Mouse (Mus musculus): ENCODE results near the gene Ehd2. TPM values are rescaled to one million over a fixed set of nuclear protein-coding genes. Genes with fewer than 3 reads are reported as not detected.

The Ehd2 gene
- polyA plus RNA-seq, 1 experiment from 2014 or later = 36.8 TPM

DNA sequence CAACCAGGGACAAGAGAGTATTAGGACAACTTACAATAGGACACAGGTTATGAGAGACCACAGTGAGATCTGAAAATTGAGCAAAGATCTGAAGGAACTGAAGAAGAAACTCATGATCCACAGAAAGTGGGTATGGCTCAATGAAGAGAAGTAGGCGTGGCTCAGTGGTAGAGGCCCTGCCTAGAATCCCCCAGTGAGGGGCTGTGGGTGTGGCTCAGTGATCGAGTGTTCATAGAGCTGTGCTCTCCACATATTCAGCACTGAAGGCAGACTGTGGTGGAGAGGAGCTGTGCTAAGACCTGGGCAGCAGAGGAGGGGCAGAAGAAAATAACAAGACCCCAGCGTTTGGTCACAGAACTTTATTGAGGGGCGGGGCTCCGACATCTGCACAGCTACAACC lies 29.9 kb downstream of the Ehd2 start:
- H3K36me3 ChIP-seq (ENCODE audit: insufficient read depth, low read length) = peaks cover 73% of the 10 kb centered on the region
- H3K9me3 ChIP-seq (ENCODE audit: low read length) = no peaks in the 10 kb centered on the region
- WGBS = 79% methylated on average over 5 of the region's 5 CpGs
- H3K4me2 ChIP-seq (replicated peaks; ENCODE audit: low read depth, low read length) = no peak overlapping the region
- no peak for ATAC-seq (ENCODE audit: low FRiP score, low TSS enrichment)
- H3K27ac ChIP-seq (ENCODE audit: low read length) = no peak overlapping the region
- no peak overlapping the region for H3K4me3 ChIP-seq (ENCODE audit: low read length)
- H3K27me3 ChIP-seq (ENCODE audit: insufficient read depth, low read length) = no peaks in the 10 kb centered on the region
- 0 out of 2 replicates have a peak, but pooled peaks cover 3% of the 10 kb centered on the region for H3K4me1 ChIP-seq (ENCODE audit: insufficient read depth, low read length)
- H3K9ac ChIP-seq (replicated peaks; ENCODE audit: low read length) = no peak overlapping the region

DNA sequence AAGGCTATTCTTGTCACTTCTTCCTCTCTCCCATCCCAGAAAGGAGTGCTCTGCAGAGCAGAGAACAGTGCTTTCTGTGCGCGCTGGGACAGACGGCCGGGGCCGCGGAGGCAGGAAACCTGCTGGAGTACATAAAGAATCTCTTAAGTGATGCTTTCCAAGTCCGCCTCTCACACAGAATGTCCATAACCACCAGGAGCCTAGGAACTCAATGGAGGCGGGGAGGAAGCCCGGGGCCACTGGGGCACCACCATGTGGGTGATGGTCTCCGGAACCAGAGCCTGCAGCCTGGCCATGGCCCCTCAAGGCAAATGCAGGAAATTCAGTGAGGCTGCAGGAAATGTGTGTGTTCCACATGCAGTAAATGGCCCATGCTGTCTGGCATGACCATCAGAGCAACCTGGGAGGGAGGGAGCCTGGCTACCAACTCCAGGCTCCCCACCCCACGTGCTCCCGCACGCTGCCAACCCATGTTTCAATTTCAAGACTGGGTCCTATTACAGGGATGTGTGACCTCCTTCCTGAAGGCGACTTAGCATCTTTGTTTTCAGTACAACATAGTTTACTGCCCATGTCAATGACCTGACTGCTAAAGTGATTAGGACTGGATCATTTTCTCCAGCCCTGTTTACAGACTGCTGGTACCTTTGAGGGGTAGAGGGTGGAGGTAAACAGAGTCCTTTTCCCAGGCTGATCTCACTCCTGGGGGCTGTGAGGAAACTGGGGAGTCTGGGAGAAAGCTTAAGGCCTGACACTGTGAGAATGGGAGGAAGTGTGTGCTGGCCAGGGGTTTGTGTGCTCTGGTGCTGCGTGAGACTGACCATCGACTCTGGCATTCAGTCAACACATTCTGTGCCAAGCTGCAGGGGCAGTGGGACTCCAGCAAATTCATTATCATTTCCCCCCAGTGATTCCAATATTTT lies 33.7 kb downstream of the Ehd2 start:
- Histone ChIP-seq H3K27me3 (ENCODE audit: insufficient read depth, low read length) (no peaks in the 10 kb centered on the region), H3K4me3 (ENCODE audit: low read length) (no peak overlapping the region), H3K4me2 (replicated peaks; ENCODE audit: low read depth, low read length) (0 out of 2 replicates have a peak overlapping the region, but pooled peaks have one; percentile 3), H3K4me1 (ENCODE audit: insufficient read depth, low read length) (0 out of 2 replicates have a peak, but pooled peaks cover 3% of the 10 kb centered on the region), H3K36me3 (ENCODE audit: insufficient read depth, low read length) (peaks cover 35% of the 10 kb centered on the region), H3K27ac (ENCODE audit: low read length) (peak overlapping the region; percentile 75), H3K9ac (replicated peaks; ENCODE audit: low read length) (no peak overlapping the region), H3K9me3 (ENCODE audit: low read length) (peaks cover 3% of the 10 kb centered on the region; the same call in 1 of the 2 replicates)
- 27% methylated on average over 16 of the region's 16 CpGs for WGBS
- peak; percentile 62; the same call in 1 of the 2 replicates for ATAC-seq (ENCODE audit: low FRiP score, low TSS enrichment)

DNA sequence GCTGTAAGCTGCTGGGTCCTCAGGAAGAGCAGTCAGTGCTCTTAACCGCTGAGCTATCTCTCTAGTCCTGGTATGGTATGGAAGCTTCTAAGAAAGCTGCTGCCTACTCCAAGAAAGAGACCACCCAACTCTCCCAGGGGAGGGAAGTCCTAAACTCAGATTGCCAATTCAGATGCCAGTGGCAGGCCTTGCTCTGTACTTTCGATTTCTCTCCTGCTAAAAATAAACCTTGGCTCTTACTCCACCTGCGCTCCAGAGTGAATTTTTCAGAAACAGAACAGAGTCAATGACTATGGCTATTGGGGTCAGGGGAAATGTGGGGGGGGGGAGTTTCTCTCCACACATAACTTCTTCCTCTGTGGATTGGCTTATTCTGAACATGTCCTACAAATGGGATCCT lies 35.7 kb downstream of the Ehd2 start:
- H3K4me2 ChIP-seq (replicated peaks; ENCODE audit: low read depth, low read length) = no peak overlapping the region
- H3K9ac ChIP-seq (replicated peaks; ENCODE audit: low read length) = no peak overlapping the region
- 0 out of 2 replicates have a peak, but pooled peaks cover 3% of the 10 kb centered on the region for H3K4me1 ChIP-seq (ENCODE audit: insufficient read depth, low read length)
- H3K36me3 ChIP-seq (ENCODE audit: insufficient read depth, low read length) = peaks cover 16% of the 10 kb centered on the region
- no peak overlapping the region for H3K27ac ChIP-seq (ENCODE audit: low read length)
- 77% methylated on average over 3 of the region's 3 CpGs for WGBS
- H3K4me3 ChIP-seq (ENCODE audit: low read length) = no peak overlapping the region
- H3K9me3 ChIP-seq (ENCODE audit: low read length) = peaks cover 3% of the 10 kb centered on the region; the same call in 1 of the 2 replicates
- no peak for ATAC-seq (ENCODE audit: low FRiP score, low TSS enrichment)
- no peaks in the 10 kb centered on the region for H3K27me3 ChIP-seq (ENCODE audit: insufficient read depth, low read length)

DNA sequence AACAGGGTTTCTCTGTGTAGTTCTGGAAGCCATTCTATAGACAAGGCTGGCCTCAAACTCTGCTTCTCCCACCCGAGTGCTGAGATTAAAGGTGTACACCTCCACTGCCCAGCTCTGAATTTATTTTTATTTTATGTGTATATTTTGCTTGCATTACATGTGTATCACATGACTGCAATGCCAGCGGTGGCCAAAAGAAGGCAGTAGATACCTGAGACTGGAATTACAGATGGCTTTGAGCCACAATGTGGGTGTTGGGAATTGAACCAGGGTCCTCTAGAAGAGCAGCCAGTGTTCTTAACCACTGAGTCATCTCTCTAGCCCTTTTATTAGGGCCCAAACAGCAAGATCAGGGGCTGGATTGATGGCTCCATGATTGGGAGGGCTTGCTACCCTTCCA lies 36.8 kb downstream of the Ehd2 start:
- Histone ChIP-seq H3K9me3 (ENCODE audit: low read length) (peaks cover 3% of the 10 kb centered on the region; the same call in 1 of the 2 replicates), H3K4me1 (ENCODE audit: insufficient read depth, low read length) (0 out of 2 replicates have a peak, but pooled peaks cover 3% of the 10 kb centered on the region), H3K4me2 (replicated peaks; ENCODE audit: low read depth, low read length) (no peak overlapping the region), H3K27me3 (ENCODE audit: insufficient read depth, low read length) (no peaks in the 10 kb centered on the region), H3K27ac (ENCODE audit: low read length) (no peak overlapping the region), H3K36me3 (ENCODE audit: insufficient read depth, low read length) (peaks cover 6% of the 10 kb centered on the region; the same call in 1 of the 2 replicates), H3K9ac (replicated peaks; ENCODE audit: low read length) (no peak overlapping the region), H3K4me3 (ENCODE audit: low read length) (no peak overlapping the region)
- 57% methylated on average over 2 of the region's 2 CpGs for WGBS
- no peak for ATAC-seq (ENCODE audit: low FRiP score, low TSS enrichment)

DNA sequence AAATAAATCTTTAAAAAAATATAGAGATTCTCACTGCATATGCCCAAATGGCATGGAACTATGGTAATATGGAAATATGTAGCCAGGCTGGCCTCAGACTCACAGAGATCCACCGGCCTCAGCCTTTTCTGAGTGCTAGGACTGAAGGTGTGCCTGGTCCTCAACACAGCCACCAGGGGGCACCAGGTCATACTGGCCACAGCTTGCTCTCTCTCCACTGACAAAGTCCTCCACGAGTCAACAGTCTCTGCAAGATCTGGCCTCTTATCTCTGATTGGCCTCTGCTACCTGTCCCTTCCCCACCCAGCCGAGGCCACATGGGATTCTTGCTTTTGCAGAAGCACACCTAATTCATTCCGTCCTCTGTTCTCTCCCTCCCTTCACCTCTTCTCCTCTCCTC lies 37.5 kb downstream of the Ehd2 start:
- Histone ChIP-seq H3K4me3 (ENCODE audit: low read length) (no peak overlapping the region), H3K9me3 (ENCODE audit: low read length) (peaks cover 3% of the 10 kb centered on the region; the same call in 1 of the 2 replicates), H3K9ac (replicated peaks; ENCODE audit: low read length) (no peak overlapping the region), H3K27me3 (ENCODE audit: insufficient read depth, low read length) (no peaks in the 10 kb centered on the region), H3K4me1 (ENCODE audit: insufficient read depth, low read length) (0 out of 2 replicates have a peak, but pooled peaks cover 3% of the 10 kb centered on the region), H3K4me2 (replicated peaks; ENCODE audit: low read depth, low read length) (no peak overlapping the region), H3K27ac (ENCODE audit: low read length) (no peak overlapping the region), H3K36me3 (ENCODE audit: insufficient read depth, low read length) (no peaks in the 10 kb centered on the region)
- WGBS = 33% methylated on average over 4 of the region's 4 CpGs
- ATAC-seq (ENCODE audit: low FRiP score, low TSS enrichment) = peak; percentile 58; the same call in 1 of the 2 replicates

DNA sequence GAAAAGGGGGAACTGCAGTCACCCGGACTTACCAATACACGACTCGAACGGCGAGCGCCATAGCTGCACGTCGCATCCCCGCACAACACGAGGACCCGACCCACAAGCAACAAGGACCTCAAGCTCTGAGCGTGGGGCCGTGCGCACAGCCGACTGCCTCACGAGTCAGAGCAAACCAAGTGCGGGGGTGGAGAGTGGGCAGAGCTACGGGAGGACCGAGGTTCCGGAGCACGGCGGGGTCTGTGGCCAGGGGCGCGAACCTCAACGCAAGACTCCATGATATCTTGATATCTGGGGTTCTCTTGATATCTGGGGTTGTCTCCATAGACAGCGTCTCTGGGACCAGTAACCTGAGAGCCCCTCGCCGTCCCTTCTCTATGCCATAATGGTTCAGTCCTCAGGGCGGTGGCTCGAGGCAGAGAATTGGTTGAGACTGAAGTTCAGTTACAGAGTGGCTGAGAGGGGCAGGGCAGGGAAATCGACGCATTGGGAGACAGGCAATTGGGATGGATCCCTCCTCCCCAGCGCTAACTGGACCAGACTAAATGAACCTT lies 45.1 kb downstream of the Ehd2 start, which contains the start of gene Selenow:
Gene Selenow (minus strand): TSS at position 183 of the 554 bp plus-strand sequence.
- H3K36me3 ChIP-seq (ENCODE audit: insufficient read depth, low read length) = peaks cover 26% of the 10 kb centered on the region
- WGBS = 0% methylated on average over 33 of the region's 33 CpGs

DNA sequence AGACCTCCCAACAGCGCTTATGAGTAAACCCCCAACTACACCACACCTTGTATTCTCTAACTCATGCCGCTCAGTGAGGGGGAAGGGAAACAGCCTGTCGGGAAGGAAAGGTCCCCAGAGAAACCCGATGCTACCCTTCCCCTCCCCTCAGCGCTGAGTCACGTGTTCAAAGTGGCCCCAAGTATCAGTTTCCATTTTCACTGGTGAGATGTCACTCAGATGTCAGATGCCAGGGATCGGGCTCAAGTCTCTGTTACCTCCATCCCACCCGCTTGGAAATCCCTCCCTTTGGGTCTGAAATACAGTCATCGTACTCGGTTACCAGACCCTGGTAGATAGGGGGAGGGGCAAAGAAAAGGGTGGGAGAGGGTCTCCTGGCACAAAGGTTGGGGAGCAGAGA lies 45.6 kb downstream of the Ehd2 start:
- Histone ChIP-seq H3K36me3 (ENCODE audit: insufficient read depth, low read length) (peaks cover 31% of the 10 kb centered on the region), H3K27ac (ENCODE audit: low read length) (peak overlapping the region; percentile 77), H3K4me1 (ENCODE audit: insufficient read depth, low read length) (peaks cover 22% of the 10 kb centered on the region), H3K4me3 (ENCODE audit: low read length) (peak overlapping the region; percentile 79), H3K27me3 (ENCODE audit: insufficient read depth, low read length) (no peaks in the 10 kb centered on the region), H3K9me3 (ENCODE audit: low read length) (no peaks in the 10 kb centered on the region), H3K4me2 (replicated peaks; ENCODE audit: low read depth, low read length) (peak overlapping the region; percentile 86), H3K9ac (replicated peaks; ENCODE audit: low read length) (peak overlapping the region; percentile 90)
- peak; percentile 64 for ATAC-seq (ENCODE audit: low FRiP score, low TSS enrichment)
- under 1% methylated on average over 10 of the region's 10 CpGs for WGBS

More for the DNA sequence above, 45.1 kb downstream of the Ehd2 start, which contains the start of gene Selenow:
- H3K4me3 ChIP-seq (ENCODE audit: low read length) = peak within 1 kb of the TSS; percentile 79
- H3K27me3 ChIP-seq (ENCODE audit: insufficient read depth, low read length) = no peaks in the 10 kb centered on the region
- peaks cover 22% of the 10 kb centered on the region for H3K4me1 ChIP-seq (ENCODE audit: insufficient read depth, low read length)
- peak; percentile 96 for ATAC-seq (ENCODE audit: low FRiP score, low TSS enrichment)
- H3K9me3 ChIP-seq (ENCODE audit: low read length) = no peaks in the 10 kb centered on the region
- peak within 1 kb of the TSS; percentile 77 for H3K27ac ChIP-seq (ENCODE audit: low read length)
- peak within 1 kb of the TSS; percentile 90 for H3K9ac ChIP-seq (replicated peaks; ENCODE audit: low read length)
- H3K4me2 ChIP-seq (replicated peaks; ENCODE audit: low read depth, low read length) = peak within 1 kb of the TSS; percentile 86

DNA sequence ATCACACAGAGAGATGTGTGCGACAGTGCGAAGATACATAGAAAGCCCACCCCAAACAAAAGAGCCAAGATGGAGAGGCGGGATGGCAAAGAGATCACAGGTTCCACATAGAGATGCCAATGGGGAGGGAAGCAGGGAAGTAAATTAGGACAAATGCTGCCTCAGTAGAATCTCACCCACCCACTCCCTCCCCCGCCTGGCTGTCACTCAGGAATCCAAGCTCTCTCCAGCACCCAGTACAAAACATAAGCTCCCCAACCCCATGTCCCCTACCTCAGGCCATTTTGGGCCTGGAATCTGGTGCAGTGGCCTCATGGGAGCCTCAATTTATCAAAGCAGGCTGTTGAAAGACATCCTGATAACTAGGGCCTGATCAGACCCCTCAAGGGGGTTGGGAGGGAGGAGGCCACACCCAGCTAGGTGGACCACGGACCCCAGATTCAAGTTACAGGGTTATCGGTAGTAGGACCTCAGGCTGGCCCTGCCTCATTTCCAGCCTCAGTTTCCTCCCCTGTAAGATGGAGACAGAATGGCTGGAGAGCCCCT lies 46.6 kb downstream of the Ehd2 start:
- Histone ChIP-seq H3K9me3 (ENCODE audit: low read length) (no peaks in the 10 kb centered on the region), H3K9ac (replicated peaks; ENCODE audit: low read length) (peak overlapping the region; percentile 17; the same call in 1 of the 2 replicates), H3K27ac (ENCODE audit: low read length) (no peak overlapping the region), H3K27me3 (ENCODE audit: insufficient read depth, low read length) (no peaks in the 10 kb centered on the region), H3K4me1 (ENCODE audit: insufficient read depth, low read length) (peaks cover 22% of the 10 kb centered on the region), H3K4me3 (ENCODE audit: low read length) (peak overlapping the region; percentile 79), H3K4me2 (replicated peaks; ENCODE audit: low read depth, low read length) (peak overlapping the region; percentile 86), H3K36me3 (ENCODE audit: insufficient read depth, low read length) (peaks cover 36% of the 10 kb centered on the region)
- WGBS = 83% methylated on average over 6 of the region's 6 CpGs
- no peak for ATAC-seq (ENCODE audit: low FRiP score, low TSS enrichment)

DNA sequence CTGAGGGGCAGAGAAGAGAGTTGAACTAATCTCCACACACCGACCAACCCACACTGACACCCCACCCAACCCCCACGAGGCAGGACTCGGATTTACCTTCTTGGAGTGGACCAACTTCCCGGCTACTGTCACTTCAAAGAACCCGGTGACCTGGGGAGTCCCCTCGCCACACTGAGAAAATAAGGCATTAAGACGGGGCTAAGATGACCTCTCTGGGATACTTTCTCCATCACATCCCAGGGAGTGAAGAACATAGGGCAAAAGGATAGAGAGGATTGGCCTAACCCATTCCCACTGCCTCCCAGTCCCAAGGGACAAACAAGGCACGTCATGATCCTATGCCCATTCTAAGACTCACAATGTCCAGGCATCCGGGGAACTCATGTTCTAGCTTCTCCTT lies 47.4 kb downstream of the Ehd2 start:
- no peak overlapping the region for H3K4me3 ChIP-seq (ENCODE audit: low read length)
- H3K36me3 ChIP-seq (ENCODE audit: insufficient read depth, low read length) = peaks cover 36% of the 10 kb centered on the region
- no peaks in the 10 kb centered on the region for H3K9me3 ChIP-seq (ENCODE audit: low read length)
- H3K4me1 ChIP-seq (ENCODE audit: insufficient read depth, low read length) = peaks cover 22% of the 10 kb centered on the region
- peak overlapping the region; percentile 86; the same call in 1 of the 2 replicates for H3K4me2 ChIP-seq (replicated peaks; ENCODE audit: low read depth, low read length)
- WGBS = 92% methylated on average over 9 of the region's 9 CpGs
- no peak overlapping the region for H3K27ac ChIP-seq (ENCODE audit: low read length)
- no peak overlapping the region for H3K9ac ChIP-seq (replicated peaks; ENCODE audit: low read length)
- H3K27me3 ChIP-seq (ENCODE audit: insufficient read depth, low read length) = no peaks in the 10 kb centered on the region
- ATAC-seq (ENCODE audit: low FRiP score, low TSS enrichment) = no peak
